Mouse (Mus musculus): ENCODE measurements at regions not wholly inside any gene's neighbourhood (a gene's known extent, or its start where the extent isn't known, plus 50 kb on each side); places are given as distances from the start of the nearest gene placed in this dataset.

DNA sequence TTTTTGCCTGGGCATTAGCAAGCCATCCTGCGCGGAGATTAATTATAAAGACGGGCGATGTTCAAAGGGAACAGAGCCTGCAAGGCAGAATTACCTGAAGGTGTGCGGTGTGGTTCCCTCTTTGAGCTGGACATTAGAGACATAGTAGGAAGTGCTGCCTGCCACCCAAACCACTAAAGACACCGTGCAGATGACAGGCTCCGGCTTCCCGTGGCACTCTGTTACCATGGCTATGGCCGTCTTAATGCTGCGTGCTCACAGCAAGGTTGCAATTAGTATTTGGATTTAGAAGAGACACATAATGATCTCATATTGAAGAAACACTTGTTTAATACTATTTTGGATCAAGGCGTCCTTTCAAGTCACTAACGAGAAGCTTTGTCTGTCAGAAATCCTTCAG is 95.0 kb upstream of the Sox5 start:
- no peak for DNase-seq (ENCODE audit: low spot score in 2 of 2)

DNA sequence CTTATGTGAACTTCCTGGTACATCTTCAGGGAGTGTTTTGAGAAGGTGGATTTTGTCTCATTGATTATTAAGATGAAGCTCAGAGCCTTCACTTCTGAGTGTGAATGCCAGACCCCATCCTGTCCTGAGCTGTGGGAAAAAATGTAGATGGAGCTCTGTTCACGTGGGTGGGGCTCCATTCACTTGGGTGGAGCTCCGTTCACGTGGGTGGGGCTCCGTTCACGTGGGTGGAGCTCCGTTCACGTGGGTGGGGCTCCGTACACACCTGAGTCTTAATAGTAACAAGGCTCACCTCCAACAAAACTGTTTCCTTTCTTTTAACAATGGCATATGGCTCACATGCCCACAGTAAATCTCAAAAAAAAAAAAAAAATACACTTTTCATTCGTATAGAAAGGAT is 94.1 kb upstream of the Sox5 start:
- no peak for DNase-seq (ENCODE audit: low spot score in 2 of 2)

DNA sequence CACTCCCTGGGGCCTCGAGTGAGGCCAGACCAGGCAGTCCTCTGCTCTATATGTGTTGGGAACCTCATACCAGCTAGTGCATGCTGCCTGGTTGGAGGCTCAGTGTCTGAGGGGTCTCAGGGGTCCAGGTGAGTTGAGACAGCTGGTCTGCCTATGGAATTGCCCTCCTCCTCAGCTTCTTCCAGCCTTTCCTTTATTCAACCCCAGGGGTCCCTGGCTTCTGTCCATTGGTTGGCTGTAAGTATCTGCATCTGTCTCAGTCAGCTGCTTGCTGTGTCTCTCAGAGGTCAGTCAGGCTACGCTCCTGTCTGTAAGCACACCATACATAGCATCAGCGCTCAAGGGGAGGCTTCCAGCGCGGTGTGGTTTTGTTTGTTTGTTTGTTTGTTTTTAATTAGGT is 92.5 kb upstream of the Sox5 start:
- no peak for DNase-seq (ENCODE audit: low spot score in 2 of 2)

DNA sequence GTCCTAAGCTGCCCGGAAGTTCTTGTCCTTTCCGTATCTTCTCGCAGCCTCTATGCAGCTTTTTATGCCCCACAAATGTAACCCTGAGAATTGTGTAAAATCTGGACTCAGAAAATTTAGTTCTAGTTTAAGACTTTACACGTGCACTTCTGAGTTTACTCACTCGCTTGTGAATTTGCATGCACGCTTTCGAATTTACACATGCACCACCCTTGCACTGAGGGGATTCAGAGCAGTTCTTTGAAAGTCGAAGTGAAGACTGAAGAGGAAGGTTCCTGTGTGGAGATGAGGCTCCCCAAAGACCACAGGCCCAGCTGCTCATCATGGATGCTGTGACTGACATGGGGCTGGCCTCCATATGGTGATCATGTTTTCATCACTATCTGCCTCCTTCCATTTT is 89.2 kb upstream of the Sox5 start:
- DNase-seq (ENCODE audit: low spot score in 2 of 2): no peak

DNA sequence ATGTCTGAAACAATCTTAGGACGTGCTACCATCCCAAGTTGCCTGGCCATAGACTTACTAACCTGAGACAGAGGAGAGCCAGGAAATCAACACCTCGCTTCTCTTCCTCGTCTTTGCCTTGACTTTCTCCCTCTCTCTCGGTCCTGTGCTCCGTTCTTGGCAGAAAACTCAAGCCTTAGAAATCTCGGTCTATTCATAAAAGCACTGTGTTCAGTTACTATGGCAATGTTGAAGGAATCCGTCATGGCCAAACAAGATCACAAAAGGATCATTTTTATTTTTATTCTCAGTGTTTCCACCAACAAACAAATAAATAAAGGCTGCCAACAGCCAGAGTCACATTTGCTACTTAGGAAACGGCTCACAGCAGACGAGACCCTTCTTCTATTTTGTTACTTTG is 85.6 kb upstream of the Sox5 start:
- no peak for DNase-seq (ENCODE audit: low spot score in 2 of 2)

DNA sequence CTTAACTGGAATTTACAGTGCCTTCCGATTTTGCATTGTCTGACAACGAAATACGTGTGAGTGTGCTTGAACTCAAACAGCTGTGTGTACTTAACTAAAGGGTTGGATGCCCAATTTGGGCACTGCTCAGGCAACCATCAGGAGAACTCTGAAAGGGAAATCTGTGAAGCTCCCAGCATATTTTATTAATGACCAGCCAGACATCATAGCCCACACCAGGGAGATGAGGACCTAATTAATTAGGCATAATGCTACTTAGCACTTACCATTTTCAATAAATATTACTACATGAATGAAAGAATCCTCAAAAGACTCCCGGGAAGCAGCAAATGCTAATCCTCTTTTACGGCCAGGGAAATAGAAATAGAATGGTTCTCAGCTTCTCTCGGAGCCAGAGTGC is 82.2 kb upstream of the Sox5 start:
- DNase-seq (ENCODE audit: low spot score in 2 of 2): no peak

DNA sequence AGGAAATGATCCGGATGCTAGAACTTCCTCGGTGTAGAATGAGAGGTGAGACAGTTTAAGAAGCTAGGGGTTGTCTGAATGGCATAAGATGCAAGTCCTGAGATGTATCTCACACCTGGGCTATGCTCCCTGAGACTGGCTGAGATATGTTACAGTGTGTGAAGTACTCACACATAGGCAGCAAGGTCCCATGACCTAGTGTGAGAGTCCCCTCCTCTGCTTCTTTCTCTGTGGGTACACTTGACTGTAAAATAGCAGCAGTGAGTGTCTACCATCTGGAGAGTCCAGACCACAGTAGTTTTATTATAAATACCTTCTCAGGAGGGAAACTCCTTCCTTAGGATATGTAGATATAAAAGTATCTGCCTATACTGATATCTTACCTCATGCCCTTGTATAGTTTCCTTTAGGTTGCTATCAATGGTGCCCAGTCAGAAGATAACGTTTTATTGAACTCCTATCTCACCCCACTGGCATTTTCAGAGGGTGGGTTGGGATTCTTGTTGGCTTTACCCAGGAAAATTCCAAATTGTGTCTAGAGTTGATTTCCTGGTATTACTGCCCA is 81.7 kb upstream of the Sox5 start:
- no peak for DNase-seq (ENCODE audit: low spot score in 2 of 2)

DNA sequence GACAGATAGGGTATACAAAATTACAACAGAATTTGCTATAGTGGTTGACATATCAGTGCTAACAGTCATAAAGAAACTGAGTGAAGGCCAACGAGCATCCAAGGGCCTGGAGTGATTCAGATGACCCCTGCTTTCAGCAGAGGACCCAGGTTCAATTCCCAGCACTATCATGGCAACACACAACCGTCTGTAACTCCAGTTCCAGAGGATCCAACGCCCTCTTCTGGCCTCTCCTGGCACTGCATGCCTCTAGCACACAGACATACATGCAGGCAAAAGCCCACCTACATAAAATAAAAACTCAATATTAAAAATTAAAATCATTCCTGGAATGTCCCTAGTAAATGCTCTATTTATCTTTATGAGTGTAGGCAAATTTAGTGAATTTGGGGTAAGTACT is 59.7 kb upstream of the Sox5 start:
- DNase-seq (ENCODE audit: low spot score in 2 of 2): no peak

DNA sequence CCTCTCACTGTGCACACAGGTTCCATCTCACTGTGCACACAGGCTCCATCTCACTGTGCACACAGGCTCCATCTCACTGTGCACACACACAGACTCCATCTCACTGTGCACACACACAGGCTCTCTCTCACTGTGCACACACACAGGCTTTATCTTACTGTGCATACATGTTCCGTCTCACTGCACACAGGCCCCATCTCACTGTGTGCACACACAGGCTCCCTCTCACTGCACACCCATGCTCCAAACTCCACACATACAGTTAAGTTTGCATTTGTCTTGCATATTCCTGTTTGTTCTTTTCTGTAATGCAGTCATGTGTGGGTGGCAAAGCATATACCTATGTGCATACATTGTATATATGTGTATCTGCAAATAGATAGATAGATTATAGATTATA is 57.6 kb upstream of the Sox5 start:
- no peak for DNase-seq (ENCODE audit: low spot score in 2 of 2)

DNA sequence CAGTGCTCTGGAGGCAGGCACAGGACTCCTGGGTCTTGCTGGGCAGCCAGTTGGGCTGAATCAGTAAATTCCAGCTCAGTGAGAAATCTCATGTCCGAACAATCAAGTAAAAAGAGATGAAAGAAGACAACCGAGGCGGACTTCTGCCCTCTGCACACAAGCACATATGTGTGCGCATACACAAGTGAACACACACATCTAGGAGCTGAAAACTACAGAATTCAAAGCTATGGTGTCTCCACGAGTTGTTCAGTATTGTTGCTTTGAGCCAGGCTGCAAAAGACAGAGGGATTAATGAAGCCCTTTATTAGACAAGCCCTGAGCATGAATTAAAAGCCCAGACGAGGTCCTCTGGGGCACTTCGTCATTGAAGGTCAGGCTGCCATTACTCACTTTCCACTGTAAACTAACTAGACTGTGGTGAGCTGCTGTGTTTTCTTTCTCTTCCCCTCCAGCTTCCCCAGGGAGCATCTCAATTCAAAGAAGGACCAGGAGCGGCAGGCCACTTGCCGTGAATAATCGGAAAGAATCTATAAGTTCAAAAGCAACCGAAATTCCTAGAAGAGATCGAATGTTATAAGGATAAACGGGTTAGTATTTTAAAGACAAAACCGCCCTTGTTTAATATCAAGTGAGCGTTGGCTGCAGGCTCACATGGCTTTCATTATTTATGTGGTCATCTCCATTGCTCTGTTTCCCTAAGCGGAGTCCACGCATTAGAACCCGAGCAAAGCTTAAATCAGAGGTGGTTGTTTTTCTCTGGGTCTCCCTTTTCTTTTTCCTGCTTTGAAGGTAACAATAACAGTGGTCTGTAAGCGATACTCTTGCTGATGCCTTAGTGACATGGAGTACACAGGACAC is 52.8 kb upstream of the Sox5 start:
- DNase-seq (ENCODE audit: low spot score in 2 of 2): no peak
